Mouse (Mus musculus) right cerebral cortex, postnatal 4 days (tissue): Measurements from ENCODE around the gene Hibch.
"Not testable (repeated sequence)": the region's sequence is repeated elsewhere in the genome, so short reads cannot be mapped to it uniquely, and the experiment has no call there.

Experiments
- DNase-seq: peaks from one replicate; pipeline ENCODE4 v3.0.0-alpha.2; 2022

Gene Hibch

DNA sequence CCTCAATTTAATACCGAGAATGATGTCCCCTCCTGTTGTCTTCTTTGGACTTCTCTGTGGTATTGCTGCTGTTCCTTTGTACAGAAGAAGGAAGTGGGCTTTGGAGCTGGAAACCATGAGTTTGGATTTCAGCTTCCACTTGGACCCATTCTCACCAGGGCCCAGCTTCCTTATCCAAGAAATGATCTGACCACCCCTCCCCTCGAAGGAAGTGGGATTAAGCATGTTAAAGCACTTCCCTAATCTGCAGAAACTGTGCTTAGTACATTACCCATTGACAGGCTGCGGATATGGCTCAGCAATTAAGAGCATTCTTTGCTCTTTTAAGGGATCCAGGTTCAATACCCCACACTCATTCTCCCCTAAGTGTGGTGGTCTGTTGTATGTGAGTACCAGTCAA, 65.1 kb downstream of the Hibch start:
- no peak for DNase-seq

DNA sequence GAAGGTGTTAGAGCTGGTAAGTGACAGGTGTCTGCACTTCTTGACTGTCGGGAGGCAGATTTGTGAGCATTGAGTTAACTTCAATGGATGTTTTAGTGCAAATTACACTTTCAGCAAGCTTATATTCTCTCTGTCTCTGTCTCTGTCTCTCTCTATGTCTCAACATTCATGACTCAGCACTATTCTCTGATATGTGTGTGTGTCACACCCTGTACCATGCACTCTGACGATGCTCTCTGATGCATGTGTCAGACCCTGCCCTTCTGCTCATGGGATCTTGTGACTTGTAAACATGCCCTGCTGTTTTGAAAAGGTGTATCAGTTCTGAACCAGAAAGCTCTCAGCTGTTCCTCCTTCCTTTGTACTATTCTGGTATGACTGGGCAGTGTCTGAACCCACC, 71.9 kb downstream of the Hibch start:
- DNase-seq, result no peak

DNA sequence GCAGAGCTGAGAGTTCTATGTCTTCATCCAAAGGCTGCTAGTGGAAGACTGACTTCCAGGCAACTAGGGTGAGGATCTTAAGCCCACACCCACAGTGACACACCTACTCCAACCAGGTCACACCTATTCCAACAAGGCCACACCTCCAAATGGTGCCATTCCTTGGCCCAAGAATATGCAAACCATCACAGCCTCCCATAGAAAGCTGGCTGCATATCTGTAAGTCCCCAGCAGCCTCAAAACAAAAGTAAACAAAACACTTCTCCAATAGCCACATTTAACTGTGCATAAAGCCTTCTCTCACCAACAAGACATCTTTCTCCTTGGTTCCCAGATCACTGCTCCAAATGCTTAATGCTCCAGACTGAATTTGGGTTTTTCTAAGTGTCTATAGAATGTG, 74.2 kb downstream of the Hibch start:
- DNase-seq, result not testable (repeated sequence)

DNA sequence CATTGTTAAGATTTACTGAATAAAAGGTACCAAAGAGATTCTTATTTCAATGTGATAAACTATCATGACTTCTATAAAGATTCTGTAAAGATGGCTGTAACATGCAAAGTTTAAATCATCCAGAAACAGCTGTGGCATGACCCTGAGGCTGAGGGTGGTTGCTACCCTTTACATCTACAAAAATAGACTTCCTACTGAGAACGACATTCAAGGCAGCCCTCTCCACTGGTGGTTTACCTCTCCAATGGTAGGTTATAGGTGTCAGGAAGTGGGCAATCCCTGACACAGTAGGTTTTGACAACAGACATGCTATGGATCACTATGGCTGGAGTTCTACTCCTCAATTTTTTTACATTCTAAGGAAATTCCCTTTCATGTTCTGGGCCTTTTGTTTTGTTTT, 79.8 kb downstream of the Hibch start:
- DNase-seq, result not testable (repeated sequence)

DNA sequence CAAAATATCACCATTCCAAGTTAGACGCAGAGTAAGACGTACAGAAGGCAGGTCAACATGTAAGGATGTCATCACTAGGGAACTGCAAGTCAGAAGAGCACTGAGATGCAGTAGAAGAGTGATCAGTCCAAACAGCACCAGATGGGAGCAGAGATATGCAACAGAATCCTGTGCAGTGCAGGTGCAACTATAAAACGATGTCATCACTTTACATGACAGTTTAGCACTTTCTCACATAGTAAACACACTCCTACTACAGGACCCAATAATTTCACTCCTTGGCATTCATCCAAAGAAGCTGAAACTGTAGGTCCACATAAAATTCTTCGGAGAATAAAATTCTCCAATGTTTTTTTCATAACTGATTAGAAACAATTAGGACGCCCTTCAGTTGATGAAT, 89.8 kb downstream of the Hibch start:
- no peak for DNase-seq

DNA sequence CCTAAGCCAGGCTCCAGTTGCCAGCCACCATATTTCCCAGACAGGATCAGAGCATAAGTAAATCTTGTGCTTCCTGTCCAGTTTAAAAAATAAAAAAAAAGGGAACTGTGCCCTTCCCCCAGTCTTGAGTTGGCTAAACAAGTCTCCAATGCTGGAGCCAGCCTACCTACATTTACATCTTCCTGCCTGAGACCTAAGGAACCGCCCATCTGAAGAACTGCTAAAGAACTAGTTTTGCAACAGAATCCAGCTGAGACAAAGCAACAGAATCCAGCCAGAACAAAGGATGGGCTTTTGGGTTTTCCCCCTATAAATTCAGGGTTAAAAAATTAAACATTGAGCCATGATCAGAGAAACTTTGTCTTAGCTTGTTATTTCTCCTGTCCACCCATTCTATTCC, 94.3 kb downstream of the Hibch start:
- no peak for DNase-seq

DNA sequence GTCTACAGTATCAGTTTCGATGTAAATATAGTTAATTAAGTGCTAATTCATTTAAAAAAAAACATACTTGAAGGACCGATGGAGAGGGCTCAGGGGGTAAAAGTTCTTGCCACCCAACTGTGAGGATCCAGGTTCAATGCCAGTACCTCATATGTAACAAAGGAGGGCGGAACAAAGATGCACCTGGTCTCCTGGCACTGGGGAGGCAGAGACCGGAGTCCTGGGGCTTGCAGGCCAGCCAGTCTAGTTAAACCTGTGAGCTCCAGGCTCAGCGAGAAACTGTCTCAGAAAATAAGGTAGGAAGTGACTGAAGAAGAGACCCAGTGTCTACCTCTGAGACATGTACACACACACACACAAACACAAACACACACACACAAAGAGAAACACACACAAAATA, 103.2 kb downstream of the Hibch start:
- no peak for DNase-seq

DNA sequence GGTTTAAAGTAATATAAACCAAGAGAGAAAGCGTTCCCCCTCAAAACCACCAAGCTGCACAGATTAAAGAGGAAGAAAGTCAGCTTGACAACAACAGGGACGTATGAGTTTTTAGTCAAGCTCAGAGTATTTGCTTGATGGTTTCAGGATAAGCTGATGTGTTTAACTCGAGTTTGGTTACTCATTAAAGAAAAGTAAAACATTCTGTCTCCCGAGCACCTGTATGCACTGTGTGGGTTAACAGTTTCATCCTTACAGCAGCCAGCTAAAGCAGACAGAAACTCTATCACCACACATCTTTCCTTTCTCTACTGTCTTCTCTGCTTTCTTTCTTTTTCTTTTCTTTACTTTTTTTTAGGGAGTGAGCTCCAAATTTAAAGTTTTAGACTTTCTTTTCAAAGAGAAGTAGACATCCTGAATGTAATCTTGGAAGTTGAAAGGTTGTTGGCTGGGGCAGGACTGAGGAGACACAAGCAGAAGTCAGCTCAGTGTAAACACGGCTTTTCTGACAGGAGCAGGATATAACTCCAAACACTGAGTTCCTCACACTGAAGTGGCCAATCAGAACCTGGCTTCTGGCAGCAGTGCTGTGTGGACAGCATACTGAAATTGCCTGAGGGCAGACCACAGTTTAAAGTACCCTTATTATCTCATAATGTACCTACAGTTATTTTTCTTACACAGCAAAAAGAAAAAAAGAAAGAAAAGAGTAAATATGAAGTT, 106.6 kb downstream of the Hibch start:
- DNase-seq, result no peak

DNA sequence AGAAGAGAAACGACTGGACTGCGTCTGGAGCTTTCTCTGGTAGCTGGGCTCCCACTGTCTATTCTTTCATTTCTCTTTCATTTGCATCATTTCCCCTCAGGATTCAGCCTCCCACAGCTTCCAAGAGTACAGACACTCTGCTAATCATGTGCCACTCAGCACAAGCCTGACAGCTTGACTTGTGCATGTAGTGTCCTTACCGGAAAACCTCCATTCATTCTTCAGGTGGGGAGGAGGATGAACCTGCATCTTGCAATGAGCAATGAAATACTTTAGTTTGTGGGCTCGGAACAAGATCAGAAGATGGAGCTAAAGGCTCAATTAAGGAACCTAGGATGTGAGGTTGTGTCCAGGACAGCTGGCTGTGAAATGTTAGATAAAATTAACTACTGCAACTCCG, 107.4 kb downstream of the Hibch start:
- DNase-seq, result peak; percentile 4

DNA sequence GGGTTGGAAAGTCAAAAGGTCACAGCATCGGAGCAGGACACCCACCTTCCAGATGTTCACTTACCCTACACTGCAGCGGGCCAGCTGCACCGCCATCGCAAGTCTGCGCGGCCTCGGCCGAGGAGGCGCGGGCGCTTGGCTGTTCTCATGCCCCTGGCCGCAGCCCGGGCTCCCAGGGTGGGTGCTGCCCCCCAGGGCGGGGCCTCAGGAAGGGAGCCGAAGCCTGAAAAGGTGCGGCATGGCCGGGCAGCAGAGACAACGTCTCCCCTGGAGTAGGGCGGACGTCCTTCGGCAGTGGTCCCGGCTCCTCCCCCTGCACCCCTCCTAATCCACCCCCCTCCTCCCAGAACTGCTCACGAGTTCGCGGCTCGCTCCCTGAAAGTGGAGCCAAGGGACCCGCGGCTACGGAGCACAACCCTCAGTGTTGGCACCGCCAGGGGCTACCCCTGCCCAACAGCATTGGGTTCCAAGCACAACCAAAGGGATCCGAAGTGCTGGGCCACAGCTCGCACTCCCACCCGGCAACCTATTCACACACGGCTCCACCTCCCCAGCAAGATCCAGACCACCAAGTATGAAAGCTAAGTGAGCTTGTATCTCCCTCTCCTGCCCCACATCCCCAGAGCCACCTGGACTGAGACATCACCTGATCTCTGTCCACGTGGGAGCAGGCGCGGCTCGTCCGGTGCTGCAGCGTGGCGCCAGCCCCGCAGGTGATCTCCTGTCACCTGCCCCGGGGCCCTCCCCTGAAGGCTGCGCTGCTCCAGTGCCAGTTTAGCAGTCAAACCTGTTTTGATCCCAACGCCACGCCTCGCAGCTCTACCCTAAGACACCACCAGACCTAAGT, 108.0 kb downstream of the Hibch start:
- DNase-seq, result peak; percentile 38

DNA sequence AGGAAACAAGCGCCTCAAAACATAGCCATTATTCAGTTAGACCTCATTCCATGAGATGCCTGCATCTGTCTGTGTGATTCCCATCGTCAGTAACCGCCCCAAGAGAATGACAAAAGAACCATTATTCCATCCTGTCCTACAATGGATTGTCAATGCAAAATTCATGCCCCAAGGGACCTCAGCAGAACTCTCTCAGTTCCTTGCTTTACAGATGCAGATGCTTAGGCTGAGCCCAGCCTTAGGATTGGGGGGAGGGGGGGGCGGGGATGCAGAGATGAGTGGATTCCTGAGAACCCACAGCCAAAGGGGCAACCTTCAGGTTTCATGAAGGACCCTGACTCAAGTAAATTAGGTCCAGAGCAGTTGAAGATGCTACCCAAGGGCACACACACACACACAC, 108.8 kb downstream of the Hibch start:
- DNase-seq, result no peak

DNA sequence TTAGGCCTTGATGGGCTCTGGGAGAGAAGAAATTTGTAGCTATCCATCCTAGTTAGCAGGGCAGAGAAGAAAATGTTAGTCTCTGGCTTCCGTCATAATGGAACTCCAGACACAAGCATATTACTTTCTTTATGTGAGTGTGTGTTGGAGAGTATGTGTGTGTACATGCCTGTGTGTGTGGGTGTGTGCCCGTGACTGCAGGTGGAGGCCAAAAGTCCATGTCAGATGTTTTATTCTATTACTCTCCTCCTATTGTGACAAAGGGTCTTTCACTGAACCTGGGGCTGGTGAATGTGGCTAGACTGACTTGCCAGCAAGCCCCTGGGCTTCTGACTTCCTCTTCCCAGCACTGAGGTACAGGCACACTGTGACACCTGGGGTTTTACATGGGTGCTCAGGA, 109.7 kb downstream of the Hibch start:
- DNase-seq, result no peak

DNA sequence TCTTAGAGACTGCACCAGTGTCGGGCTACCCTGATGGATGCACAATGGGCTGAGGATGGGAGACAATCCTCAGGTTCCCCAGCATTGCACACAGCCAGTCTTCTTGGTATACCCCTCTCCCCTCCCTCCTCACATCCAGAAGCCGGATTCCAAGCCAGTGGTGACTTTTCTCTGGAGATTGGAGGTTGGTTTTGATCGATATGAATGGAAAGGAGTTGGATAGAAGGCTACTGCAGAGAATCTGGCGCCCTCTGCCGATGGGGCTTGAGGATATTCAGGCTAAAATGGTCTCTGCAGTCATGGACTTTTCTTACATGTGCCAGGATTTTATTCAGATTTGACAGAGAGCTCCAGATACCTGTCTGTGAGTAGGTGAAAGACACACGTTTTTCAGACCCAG, 110.4 kb downstream of the Hibch start:
- peak; percentile 49 for DNase-seq

DNA sequence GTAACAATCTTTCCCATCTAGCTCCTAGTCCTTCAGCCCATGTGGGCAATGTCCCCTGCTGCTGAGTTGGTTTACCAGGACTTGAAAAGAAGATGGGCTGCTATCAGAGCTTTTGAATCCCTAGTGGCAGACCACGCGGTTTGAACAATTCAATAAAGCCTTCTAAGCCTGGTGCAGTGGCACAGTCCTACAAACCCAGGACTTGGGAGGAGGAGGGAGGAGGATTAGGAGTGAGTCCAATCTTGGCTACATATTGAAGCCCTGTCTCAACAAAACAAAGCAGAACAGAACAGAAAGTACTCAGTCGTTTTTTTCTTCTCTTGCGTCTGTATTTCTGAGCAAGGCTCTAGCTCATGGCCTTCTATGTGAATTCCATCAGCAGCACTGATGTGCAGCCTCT, 112.0 kb downstream of the Hibch start:
- no peak for DNase-seq

DNA sequence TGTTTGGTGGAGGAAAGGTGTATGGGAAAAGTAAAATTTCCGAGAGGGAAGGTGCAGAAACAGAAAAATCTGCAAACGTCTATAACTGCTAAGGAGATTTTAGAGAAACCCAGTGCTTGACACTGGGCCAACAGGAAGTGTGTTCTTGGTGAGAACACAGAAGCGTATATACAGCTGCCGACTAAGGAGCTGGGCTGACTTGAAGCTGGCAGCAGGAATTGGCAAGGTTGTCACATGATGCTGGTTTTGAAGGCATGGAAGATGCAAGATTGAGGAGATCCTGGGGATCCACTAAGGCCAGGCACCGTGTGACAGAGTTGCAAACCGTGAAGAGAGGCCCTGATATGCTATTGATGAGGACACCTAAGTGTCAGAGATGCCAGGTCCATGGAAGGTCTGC, 115.5 kb downstream of the Hibch start:
- DNase-seq, result no peak

DNA sequence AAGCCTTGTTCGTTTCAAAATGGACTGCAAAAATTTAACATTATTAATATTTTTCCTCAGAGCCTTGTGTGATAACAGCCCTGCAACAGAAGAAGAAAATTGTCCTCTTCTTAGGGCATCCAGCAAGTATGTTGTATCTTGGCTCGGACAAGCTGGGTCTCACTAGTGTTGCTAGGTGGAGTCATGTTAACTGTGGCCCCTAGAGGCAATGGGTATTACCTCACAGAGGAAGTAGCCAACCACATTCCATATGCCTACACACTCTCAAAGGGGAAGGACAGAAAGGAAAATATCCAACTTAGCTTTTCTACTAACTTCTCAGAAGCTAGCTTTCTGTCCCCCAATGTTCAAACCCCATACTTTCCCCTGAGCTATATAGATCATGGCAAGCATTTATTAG, 118.4 kb downstream of the Hibch start:
- DNase-seq, result no peak

DNA sequence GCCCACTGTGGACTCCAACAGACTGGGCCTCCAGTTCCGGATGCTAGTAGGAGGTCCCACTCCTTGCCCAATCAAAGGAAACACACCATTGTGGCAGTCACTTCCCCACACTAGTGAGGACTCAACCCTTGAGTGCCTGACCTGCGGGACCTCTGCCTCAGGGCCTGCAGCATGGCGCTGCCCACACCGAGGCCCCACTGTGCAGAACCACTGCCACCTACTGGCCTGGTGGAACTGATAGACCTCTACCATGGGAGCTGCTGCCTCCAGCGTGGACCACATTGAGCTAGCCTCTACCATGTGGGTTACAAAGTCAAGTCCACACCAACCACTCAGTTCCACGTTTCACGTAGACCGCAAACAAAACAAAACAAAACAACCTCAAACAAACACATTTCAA, 119.9 kb downstream of the Hibch start:
- no peak for DNase-seq
